Mouse (Mus musculus) embryonic facial prominence, embryonic 10.5 days (tissue): ENCODE measurements around the gene Gria4. TPM values are rescaled to one million over a fixed set of nuclear protein-coding genes. Genes with fewer than 3 reads are reported as not detected.

ENCODE experiments used
- DNase-seq: peaks from one replicate; pipeline ENCODE4 v3.0.0-alpha.2; 2017; ENCODE audit warnings: low spot score
- H3K27ac ChIP-seq: fragments of 300-500 bp; sonication (generic); replicated peaks from 2 replicates; pipeline ENCODE4 v1.5.1; 2016; ENCODE audit warnings: mild to moderate bottlenecking
- H3K27me3 ChIP-seq: fragments of 300-500 bp; sonication (generic); replicated peaks from 2 replicates; pipeline ENCODE4 v1.6.1; 2016; ENCODE audit warnings: low read depth, mild to moderate bottlenecking; ENCODE audit not compliant: poor library complexity, severe bottlenecking
- H3K36me3 ChIP-seq: fragments of 300-500 bp; sonication (generic); replicated peaks from 2 replicates; pipeline ENCODE4 v1.6.1; 2016; ENCODE audit warnings: mild to moderate bottlenecking, moderate library complexity
- H3K4me1 ChIP-seq: fragments of 300-500 bp; sonication (generic); 2 replicates; pipeline ENCODE4 v1.6.1; 2016
- H3K4me3 ChIP-seq: fragments of 300-500 bp; sonication (generic); 2 replicates; pipeline ENCODE4 v1.5.1; 2016; ENCODE audit warnings: mild to moderate bottlenecking, moderate library complexity
- H3K9me3 ChIP-seq: fragments of 300-500 bp; sonication (generic); 2 replicates; pipeline ENCODE4 v1.6.1; 2016; ENCODE audit warnings: mild to moderate bottlenecking
- WGBS: fragments of 180-500 bp; shearing (Covaris S2); methylation state at CpG from one replicate; pipeline ENCODE4 v1.1.7; 2016; 5-methylcytosine and 5-hydroxymethylcytosine counted together
- polyA plus RNA-seq: library from polyadenylated mRNA; unstranded; fragments of >200 nt; fragmentation: Nextera tagmentation; extraction: Ambion mirVana; gene quantifications from 2 replicates; pipeline ENCODE4 v1.2.1, GENCODE M21; 2016

Gene Gria4
- polyA plus RNA-seq, 1 experiment from 2014 or later, result 2.7 TPM

DNA sequence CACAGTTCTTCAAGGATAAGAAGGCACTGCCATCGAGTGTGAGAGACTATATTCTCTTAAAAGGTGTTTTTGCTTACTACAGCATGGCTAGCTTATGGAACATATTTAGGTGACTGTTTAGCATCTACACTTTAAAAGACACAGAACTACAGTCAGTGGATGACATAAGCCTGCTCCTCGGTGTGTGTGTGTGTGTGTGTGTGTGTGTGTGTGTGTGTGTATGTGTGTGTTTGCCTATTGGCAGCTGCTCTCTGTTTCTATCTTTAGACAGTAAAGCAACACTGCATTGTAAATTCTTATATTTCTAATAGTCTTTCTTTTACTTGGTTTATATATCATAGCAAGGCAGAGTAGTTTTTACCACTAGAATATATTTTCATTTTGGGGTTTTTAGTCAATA, 130.3 kb downstream of the Gria4 start:
- no peaks in the 10 kb centered on the region for H3K4me1 ChIP-seq
- 78% methylated on average over 2 of the region's 2 CpGs for WGBS
- no peak overlapping the region for H3K4me3 ChIP-seq
- H3K27ac ChIP-seq, result no peak overlapping the region
- no peak for DNase-seq
- H3K36me3 ChIP-seq, result no peaks in the 10 kb centered on the region
- H3K9me3 ChIP-seq, result no peaks in the 10 kb centered on the region
- no peaks in the 10 kb centered on the region for H3K27me3 ChIP-seq

DNA sequence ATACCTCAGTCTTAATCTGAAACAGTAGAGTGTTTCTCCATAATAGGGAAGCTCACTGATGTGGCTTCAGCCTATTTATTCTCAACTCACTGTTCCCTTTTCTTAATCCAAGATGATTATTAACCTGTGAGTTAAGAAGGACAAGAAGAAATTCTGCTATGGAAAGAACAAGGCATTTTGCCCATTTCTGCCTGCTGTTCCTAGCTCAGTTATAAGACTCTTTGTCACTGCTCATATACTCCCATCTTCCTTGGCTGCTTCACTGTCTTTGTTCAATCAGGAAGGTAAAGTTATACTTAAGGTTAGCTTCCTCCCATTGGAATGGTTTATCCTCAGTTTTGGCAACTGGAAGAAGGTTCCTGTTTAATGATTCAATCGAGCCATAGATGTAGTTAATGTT, 133.6 kb downstream of the Gria4 start:
- no peak overlapping the region for H3K4me3 ChIP-seq
- H3K36me3 ChIP-seq, result no peaks in the 10 kb centered on the region
- no peak overlapping the region for H3K27ac ChIP-seq
- no peak for DNase-seq
- no peaks in the 10 kb centered on the region for H3K9me3 ChIP-seq
- no peaks in the 10 kb centered on the region for H3K27me3 ChIP-seq
- H3K4me1 ChIP-seq, result no peaks in the 10 kb centered on the region
- WGBS, result 86% methylated on average over 1 of the region's 1 CpGs

DNA sequence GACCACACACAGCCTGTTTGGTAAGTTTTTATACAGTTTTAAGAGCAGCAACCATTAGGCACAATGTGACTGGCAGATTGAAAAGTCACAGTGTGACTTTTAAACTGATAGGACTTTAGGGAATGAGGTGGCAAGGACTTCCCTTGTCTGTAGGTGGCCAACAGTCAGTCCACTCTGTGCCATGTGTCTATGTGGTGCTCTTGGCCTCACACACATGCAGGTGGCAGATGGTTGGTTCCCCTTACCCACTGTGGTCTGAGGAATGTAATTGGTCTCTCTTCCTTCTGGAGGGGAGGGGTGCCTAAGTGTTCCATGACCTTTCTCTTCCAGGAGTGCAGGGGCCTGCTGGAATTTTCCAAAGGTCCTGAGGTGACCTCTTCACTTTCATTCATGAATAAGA, 137.1 kb downstream of the Gria4 start:
- no peak for DNase-seq
- no peak overlapping the region for H3K4me3 ChIP-seq
- no peaks in the 10 kb centered on the region for H3K36me3 ChIP-seq
- no peaks in the 10 kb centered on the region for H3K9me3 ChIP-seq
- H3K4me1 ChIP-seq, result no peaks in the 10 kb centered on the region
- no peaks in the 10 kb centered on the region for H3K27me3 ChIP-seq
- H3K27ac ChIP-seq, result no peak overlapping the region

DNA sequence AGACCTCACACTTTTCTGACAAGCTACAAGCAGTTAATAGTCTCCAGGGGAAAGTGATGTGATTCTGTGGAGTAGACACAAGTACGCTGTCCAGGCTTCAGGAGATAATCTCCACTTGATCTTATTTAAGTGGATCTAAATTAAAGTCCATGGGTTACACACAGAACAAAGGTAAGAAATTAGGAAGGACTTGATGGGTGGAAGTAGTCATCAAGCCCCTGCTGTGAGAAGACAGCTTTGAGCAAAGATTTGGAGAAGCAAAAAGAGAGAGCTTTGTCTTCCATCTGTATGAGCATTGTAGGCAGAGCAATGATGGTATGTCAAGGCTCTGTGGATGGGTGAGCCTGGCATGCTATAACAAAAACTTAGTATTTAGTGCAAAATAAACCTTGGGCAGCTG, 141.7 kb downstream of the Gria4 start:
- Histone ChIP-seq H3K4me3 (no peak overlapping the region), H3K4me1 (no peaks in the 10 kb centered on the region), H3K27ac (no peak overlapping the region), H3K9me3 (no peaks in the 10 kb centered on the region), H3K27me3 (no peaks in the 10 kb centered on the region), H3K36me3 (no peaks in the 10 kb centered on the region)
- WGBS, result 53% methylated on average over 1 of the region's 1 CpGs
- no peak for DNase-seq

DNA sequence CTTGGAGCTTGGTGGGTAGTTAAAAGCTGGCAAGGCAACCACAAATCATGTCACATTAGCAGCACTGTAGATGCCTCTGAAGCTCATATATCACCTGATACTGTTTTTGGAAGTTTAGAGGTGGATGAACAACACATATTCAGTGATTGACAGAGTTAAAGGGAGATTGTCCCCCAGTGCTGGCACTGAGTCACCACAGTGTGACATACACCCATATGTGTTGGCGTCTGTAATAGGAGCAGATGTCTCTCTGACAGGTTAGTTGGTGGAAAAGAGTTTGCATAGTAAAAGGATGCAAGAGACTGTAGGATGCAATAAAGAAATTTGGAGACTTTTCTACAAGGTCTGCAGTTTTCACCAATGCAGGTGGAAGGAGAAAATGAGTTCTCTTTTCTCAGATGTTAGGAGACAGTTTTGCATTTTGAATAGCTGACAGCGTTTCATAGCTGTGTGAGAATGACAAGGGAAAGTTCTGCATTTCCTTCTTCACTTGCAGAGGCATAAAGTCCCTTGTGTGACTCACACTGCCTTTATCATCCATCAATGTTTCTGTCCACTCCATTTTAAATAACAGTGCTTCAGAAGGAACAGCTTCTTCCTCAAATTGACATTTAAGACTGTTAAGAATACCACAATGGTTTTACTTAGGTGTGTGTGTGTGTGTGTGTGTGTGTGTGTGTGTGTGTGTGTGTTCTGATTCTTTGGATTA, 156.7 kb downstream of the Gria4 start:
- Histone ChIP-seq H3K27ac (no peak overlapping the region), H3K4me1 (no peaks in the 10 kb centered on the region), H3K9me3 (no peaks in the 10 kb centered on the region), H3K27me3 (no peaks in the 10 kb centered on the region), H3K36me3 (no peaks in the 10 kb centered on the region), H3K4me3 (no peak overlapping the region)
- WGBS, result 76% methylated on average over 2 of the region's 2 CpGs
- no peak for DNase-seq

DNA sequence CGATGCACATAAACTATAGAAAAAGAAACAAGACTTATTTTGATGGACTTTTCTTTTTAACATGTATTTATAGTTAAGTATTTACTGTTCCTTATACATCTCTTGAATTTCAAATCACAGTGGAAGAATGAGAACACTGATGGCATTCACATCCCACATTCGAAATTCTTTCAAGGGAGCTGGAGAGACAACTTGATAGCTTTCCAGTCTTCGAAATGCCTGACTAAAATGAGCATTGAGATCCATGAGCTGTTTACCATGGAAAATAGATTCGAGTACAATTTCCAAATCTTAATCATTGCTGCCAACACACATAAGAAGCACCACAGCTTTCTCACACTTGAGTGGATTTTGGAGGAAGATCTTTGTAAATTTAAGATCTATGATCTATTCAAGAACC, 164.1 kb downstream of the Gria4 start:
- H3K9me3 ChIP-seq, result no peaks in the 10 kb centered on the region
- WGBS, result 87% methylated on average over 4 of the region's 4 CpGs

DNA sequence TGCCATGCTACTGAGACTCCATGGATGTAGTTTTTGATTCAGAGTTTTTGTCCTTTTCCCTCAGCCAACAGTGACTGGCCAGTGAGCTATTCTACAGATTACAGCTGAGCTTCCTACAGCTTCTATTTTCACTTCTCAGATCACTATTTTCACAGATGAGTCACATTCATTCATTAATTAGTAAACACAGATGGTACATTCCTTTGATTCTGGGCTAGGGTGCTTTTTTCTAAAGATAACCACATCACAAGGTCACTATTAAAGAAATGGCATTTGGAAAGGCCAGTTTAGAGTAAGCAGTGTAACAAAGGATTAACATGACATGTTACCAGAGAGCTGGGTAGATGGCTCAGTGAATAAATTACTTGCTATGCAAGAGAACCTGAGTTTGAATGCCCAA, 180.7 kb downstream of the Gria4 start:
- Histone ChIP-seq H3K4me3 (no peak overlapping the region), H3K4me1 (no peaks in the 10 kb centered on the region), H3K36me3 (no peaks in the 10 kb centered on the region), H3K27ac (no peak overlapping the region), H3K27me3 (no peaks in the 10 kb centered on the region), H3K9me3 (no peaks in the 10 kb centered on the region)
- no peak for DNase-seq

More for the DNA sequence above, 164.1 kb downstream of the Gria4 start:
- Histone ChIP-seq H3K27ac (no peak overlapping the region), H3K36me3 (no peaks in the 10 kb centered on the region), H3K27me3 (no peaks in the 10 kb centered on the region), H3K4me1 (no peaks in the 10 kb centered on the region), H3K4me3 (no peak overlapping the region)
- no peak for DNase-seq

DNA sequence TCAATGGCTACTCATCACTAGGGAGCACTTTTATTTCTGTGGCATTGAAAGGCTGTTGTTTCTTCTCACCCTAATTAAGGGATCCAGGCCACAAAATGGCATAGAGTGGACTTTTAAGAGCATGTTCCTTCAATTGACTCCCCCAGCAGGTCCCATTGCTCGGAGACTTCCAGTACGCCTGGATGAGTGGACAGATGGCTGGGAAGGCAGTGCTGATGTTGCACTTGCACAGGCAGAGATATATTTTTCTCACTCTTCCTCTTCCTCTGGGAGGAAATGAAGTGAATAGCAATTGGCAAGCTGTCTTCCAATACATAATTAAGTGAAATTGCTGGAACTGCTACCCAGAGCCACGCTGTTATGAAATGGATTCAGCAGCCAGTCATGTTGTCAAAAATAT, 190.7 kb downstream of the Gria4 start:
- WGBS, result 82% methylated on average over 3 of the region's 3 CpGs
- no peak for DNase-seq
- Histone ChIP-seq H3K4me1 (no peaks in the 10 kb centered on the region), H3K9me3 (no peaks in the 10 kb centered on the region), H3K36me3 (no peaks in the 10 kb centered on the region), H3K27me3 (no peaks in the 10 kb centered on the region), H3K27ac (no peak overlapping the region), H3K4me3 (no peak overlapping the region)

DNA sequence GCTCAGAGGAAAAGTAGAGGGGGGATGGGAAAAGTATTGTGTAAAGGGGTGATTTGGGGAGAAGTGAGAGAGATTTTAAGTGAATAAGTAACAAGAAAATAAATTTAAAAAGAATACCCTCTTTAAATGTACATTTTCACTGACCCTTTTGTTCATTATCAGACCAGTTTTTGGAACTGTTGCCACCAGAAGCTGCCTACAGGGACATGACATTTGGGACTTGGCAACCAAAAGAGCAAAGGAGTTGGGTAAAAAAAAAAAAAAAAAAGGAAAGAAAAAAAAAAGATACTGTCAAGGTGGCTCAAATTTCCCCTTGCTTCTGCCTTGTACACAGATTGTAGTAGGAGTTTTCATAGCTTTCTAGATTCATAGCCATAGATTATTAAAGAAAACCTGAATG, 191.8 kb downstream of the Gria4 start:
- Histone ChIP-seq H3K4me3 (no peak overlapping the region), H3K27me3 (no peaks in the 10 kb centered on the region), H3K9me3 (no peaks in the 10 kb centered on the region), H3K36me3 (no peaks in the 10 kb centered on the region), H3K27ac (no peak overlapping the region), H3K4me1 (no peaks in the 10 kb centered on the region)
- DNase-seq, result no peak

DNA sequence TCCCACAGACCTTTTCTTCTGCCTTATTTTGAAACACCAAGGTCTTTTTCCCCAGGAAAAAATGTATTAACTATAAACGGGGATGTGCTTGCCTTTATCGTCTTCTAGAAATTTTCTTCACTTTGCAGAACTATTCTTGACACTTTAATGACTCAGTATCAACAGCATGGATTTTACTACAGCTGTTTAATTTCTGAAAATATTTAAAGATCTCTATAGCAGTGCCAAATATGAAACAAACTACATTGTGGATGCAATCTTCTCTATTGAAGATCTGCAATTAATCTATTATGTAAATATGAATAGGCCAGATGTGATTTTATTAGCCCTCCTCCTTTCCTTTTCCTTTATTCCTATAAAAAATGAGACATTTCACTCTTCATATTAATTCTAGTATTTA, 194.2 kb downstream of the Gria4 start:
- WGBS, result 93% methylated on average over 2 of the region's 2 CpGs
- H3K9me3 ChIP-seq, result no peaks in the 10 kb centered on the region
- no peak for DNase-seq
- H3K27ac ChIP-seq, result no peak overlapping the region
- no peaks in the 10 kb centered on the region for H3K27me3 ChIP-seq
- H3K4me3 ChIP-seq, result no peak overlapping the region
- no peaks in the 10 kb centered on the region for H3K36me3 ChIP-seq
- no peaks in the 10 kb centered on the region for H3K4me1 ChIP-seq

DNA sequence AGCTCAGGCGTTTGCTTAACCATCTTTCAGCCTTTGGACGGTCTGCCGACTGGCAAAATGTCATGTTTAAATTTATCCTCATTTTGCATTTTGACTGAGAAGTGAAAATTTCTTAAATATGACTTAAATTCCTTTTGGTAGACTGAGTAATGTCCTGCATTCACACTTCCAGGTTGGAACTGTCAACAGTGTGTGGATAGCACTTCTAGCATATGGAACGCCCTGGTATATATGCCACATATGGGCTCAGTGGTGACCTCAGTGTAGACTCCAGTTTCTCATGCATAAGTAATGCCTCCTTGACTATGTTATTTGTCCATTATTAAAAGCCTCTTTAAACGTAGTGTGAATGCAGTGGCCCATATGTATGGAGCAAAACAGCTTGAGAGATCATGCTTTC, 222.4 kb downstream of the Gria4 start:
- H3K27me3 ChIP-seq, result no peaks in the 10 kb centered on the region
- H3K36me3 ChIP-seq, result no peaks in the 10 kb centered on the region
- H3K27ac ChIP-seq, result no peak overlapping the region
- H3K4me1 ChIP-seq, result no peaks in the 10 kb centered on the region
- DNase-seq, result no peak
- no peak overlapping the region for H3K4me3 ChIP-seq
- 87% methylated on average over 5 of the region's 5 CpGs for WGBS
- no peaks in the 10 kb centered on the region for H3K9me3 ChIP-seq

DNA sequence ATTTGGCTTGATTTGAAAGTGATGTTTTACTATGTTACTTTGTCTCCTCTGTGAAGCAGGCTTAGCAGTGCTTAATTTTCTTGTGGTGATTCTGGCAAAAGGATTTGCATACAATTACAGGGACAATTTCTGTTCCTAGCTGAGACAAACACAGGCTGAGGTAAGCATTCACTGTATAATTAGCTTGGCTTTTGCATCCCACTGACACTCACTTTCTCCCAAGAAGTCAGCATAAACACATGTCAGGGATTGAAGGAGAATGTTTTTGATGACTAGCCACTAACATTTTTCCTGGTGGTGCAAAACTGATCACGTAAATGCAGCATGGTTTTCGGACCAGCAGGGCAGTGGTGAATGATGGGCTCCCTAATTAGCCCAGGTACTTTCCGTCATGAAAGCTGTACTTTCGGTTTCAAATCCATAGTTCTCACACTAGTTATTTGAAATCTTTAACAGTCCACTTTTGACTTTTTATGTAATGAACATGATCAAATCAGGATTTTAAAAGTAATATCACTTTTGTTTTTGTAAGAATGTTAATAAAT, 240.5 kb downstream of the Gria4 start:
- no peak overlapping the region for H3K4me3 ChIP-seq
- no peak overlapping the region for H3K27ac ChIP-seq
- DNase-seq, result no peak
- no peaks in the 10 kb centered on the region for H3K9me3 ChIP-seq
- H3K4me1 ChIP-seq, result no peaks in the 10 kb centered on the region
- WGBS, result 69% methylated on average over 4 of the region's 4 CpGs
- no peaks in the 10 kb centered on the region for H3K36me3 ChIP-seq
- no peaks in the 10 kb centered on the region for H3K27me3 ChIP-seq

DNA sequence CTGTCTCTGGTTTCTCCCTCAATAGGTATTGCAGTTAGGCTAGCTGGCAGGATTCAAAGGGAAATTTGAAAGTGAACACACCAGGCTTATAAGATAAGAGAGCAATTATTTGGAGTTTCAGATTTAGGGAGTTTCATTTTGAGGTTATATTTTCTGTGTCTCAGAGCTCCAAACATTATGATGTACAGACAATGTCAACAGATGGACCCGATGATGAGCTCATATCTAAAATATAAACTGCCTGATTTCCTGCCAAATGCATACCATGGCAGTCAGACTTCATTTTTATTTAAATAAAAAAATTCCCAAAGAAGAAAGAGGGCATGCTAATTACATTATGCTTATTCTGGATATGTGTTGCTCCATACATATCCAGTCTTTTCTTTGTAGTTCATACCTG, 256.8 kb downstream of the Gria4 start:
- 88% methylated on average over 1 of the region's 1 CpGs for WGBS
- Histone ChIP-seq H3K36me3 (no peaks in the 10 kb centered on the region), H3K27me3 (no peaks in the 10 kb centered on the region), H3K4me1 (no peaks in the 10 kb centered on the region), H3K4me3 (no peak overlapping the region), H3K9me3 (no peaks in the 10 kb centered on the region), H3K27ac (no peak overlapping the region)
- DNase-seq, result no peak
